ENCODE assay signal across 19 mouse cellular contexts in the genomic region with DNA sequence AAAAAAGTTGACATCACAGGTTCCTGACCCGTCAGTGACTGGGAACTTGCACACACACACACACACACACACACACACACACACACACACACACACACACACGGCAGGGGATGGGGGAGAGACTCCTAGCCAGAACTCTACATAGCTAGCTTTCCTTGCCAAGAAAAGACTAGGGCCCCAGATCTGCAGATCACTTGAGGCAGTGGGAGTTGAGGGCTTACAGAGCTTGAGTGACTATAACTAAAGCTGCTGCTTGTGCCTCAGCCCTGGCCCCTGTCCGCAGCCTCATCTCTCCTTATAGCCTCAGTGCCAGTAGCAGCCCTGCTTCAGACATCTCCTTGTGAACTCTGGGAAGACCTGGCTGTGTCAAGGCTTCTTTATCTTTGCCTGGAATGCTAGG.
A peak's percentile ranks its signal among the peaks of the same experiment; 100 is the strongest.
DNase-seq lines count a peak whose midpoint lies in the region; ATAC-seq and TF ChIP-seq lines count a peak whose summit lies in the region.
"Had no signal": no experiment of that assay in that cellular context is flagged by ENCODE, and none has a peak within 500 bp of the region (broad histone marks: within the 10 kb centered on the region; RNA-seq: fewer than 3 reads in every experiment).

No protein-coding gene starts in this region.

- no peak overlapping the region for H3K9ac ChIP-seq in heart, embryonic 13.5 days
- H3K9ac ChIP-seq in kidney, postnatal 0 days (ENCODE audit: low read depth, low read length): no peak overlapping the region
- H3K9ac ChIP-seq in intestine, embryonic 16.5 days (ENCODE audit: low read depth, low read length): no peak overlapping the region
- no peak overlapping the region for H3K9ac ChIP-seq in stomach, embryonic 16.5 days (ENCODE audit: low read length)
- H3K9ac ChIP-seq: embryonic facial prominence, embryonic 13.5 days; midbrain, embryonic 12.5 days; neural tube, embryonic 13.5 days had no signal

- H3K4me2 ChIP-seq in heart, embryonic 13.5 days: no peak overlapping the region
- H3K4me2 ChIP-seq in kidney, postnatal 0 days (ENCODE audit: low read length): no peak overlapping the region
- H3K4me2 ChIP-seq in intestine, embryonic 16.5 days (ENCODE audit: low read depth, low read length): no peak overlapping the region
- no peak overlapping the region for H3K4me2 ChIP-seq in stomach, embryonic 16.5 days (ENCODE audit: low read depth, low read length)
- H3K4me2 ChIP-seq: embryonic facial prominence, embryonic 13.5 days; midbrain, embryonic 12.5 days; neural tube, embryonic 13.5 days had no signal

- 31% methylated on average over 3 of the region's 3 CpGs for WGBS in heart, embryonic 13.5 days
- WGBS in kidney, postnatal 0 days: 64% methylated on average over 3 of the region's 3 CpGs
- WGBS in intestine, embryonic 16.5 days: 38% methylated on average over 3 of the region's 3 CpGs
- WGBS in stomach, embryonic 16.5 days: 39% methylated on average over 3 of the region's 3 CpGs

- H3K27me3 ChIP-seq in heart, embryonic 13.5 days (replicated peaks): no peaks in the 10 kb centered on the region
- no peaks in the 10 kb centered on the region for H3K27me3 ChIP-seq in kidney, postnatal 0 days (ENCODE audit: insufficient read depth, low read length)
- H3K27me3 ChIP-seq in intestine, embryonic 16.5 days (replicated peaks; ENCODE audit: control insufficient read depth, insufficient read depth, low read length): no peaks in the 10 kb centered on the region
- no peaks in the 10 kb centered on the region for H3K27me3 ChIP-seq in stomach, embryonic 16.5 days (ENCODE audit: control insufficient read depth, insufficient read depth, low read length)
- H3K27me3 ChIP-seq: neural tube, embryonic 13.5 days had no signal

- no peak for DNase-seq in heart, postnatal 14 days
- no peak for DNase-seq in kidney, postnatal 0 days (ENCODE audit: low spot score)
- no peak for DNase-seq in kidney, postnatal 36 days
- DNase-seq in spleen, postnatal 4 days (ENCODE audit: low spot score in 2 of 2): no peak
- DNase-seq: adrenal gland, adult 8-10 months; cerebellum, adult 18-20 months; gastrocnemius, adult 2 months; heart, postnatal 10 days; kidney, adult 9 months had no signal

- H3K36me3 ChIP-seq in heart, embryonic 13.5 days: no peaks in the 10 kb centered on the region
- H3K36me3 ChIP-seq in kidney, postnatal 0 days (ENCODE audit: insufficient read depth, low read length): no peaks in the 10 kb centered on the region
- no peaks in the 10 kb centered on the region for H3K36me3 ChIP-seq in intestine, embryonic 16.5 days (ENCODE audit: control insufficient read depth, insufficient read depth, low read length)
- no peaks in the 10 kb centered on the region for H3K36me3 ChIP-seq in stomach, embryonic 16.5 days (ENCODE audit: control insufficient read depth, insufficient read depth, low read length)
- H3K36me3 ChIP-seq: embryonic facial prominence, embryonic 13.5 days; forebrain, embryonic 10.5 days; midbrain, embryonic 12.5 days; neural tube, embryonic 13.5 days had no signal

- H3K27ac ChIP-seq in heart, embryonic 13.5 days (replicated peaks): 0 out of 2 replicates have a peak overlapping the region, but pooled peaks have one; percentile 9
- 0 out of 2 replicates have a peak overlapping the region, but pooled peaks have one; percentile 25 for H3K27ac ChIP-seq in kidney, postnatal 0 days
- H3K27ac ChIP-seq in intestine, embryonic 16.5 days (ENCODE audit: low read length): peak overlapping the region; percentile 38
- no peak overlapping the region; the same call in 1 of the 2 replicates for H3K27ac ChIP-seq in stomach, embryonic 16.5 days (ENCODE audit: low read length)
- H3K27ac ChIP-seq: embryonic facial prominence, embryonic 13.5 days; forebrain, embryonic 10.5 days; gastrocnemius, adult 2 months; left cerebral cortex, adult 2 months; midbrain, embryonic 12.5 days; neural tube, embryonic 13.5 days had no signal

- no peak for ATAC-seq in heart, embryonic 13.5 days (ENCODE audit: extremely low read depth, insufficient number of reproducible peaks, low FRiP score, low TSS enrichment)
- ATAC-seq in kidney, postnatal 0 days (replicated peaks; ENCODE audit: low FRiP score, low read depth): no peak
- peak; percentile 34 for ATAC-seq in intestine, embryonic 16.5 days
- ATAC-seq in stomach, embryonic 16.5 days (ENCODE audit: insufficient read depth, low FRiP score): 0 out of 2 replicates have a peak, but pooled peaks have one; percentile 31
- ATAC-seq in inflammation-experienced regulatory T-cells, adult 6 months: no peak
- ATAC-seq: hindbrain, embryonic 16.5 days had no signal

- no peak for TF ChIP-seq CTCF in kidney, postnatal 0 days (IDR thresholded peaks at IDR 0.05; ENCODE audit: low read depth)

- peaks cover 29% of the 10 kb centered on the region for H3K4me1 ChIP-seq in heart, embryonic 13.5 days
- peaks cover 11% of the 10 kb centered on the region; the same call in 1 of the 2 replicates for H3K4me1 ChIP-seq in kidney, postnatal 0 days (replicated peaks; ENCODE audit: insufficient read depth, low read length)
- peaks cover 18% of the 10 kb centered on the region for H3K4me1 ChIP-seq in intestine, embryonic 16.5 days (ENCODE audit: control insufficient read depth, insufficient read depth, low read length)
- peaks cover 18% of the 10 kb centered on the region for H3K4me1 ChIP-seq in stomach, embryonic 16.5 days (ENCODE audit: control insufficient read depth, insufficient read depth, low read length)
- H3K4me1 ChIP-seq: midbrain, embryonic 12.5 days; neural tube, embryonic 13.5 days had no signal

- intact Hi-C loops in heart, postnatal 14 days (cut with DNase I): no loop called here

- H3K4me3 ChIP-seq in heart, embryonic 13.5 days: no peak overlapping the region
- no peak overlapping the region for H3K4me3 ChIP-seq in kidney, postnatal 0 days (replicated peaks; ENCODE audit: low read depth, low read length)
- no peak overlapping the region for H3K4me3 ChIP-seq in intestine, embryonic 16.5 days (ENCODE audit: low read length)
- no peak overlapping the region for H3K4me3 ChIP-seq in stomach, embryonic 16.5 days (replicated peaks; ENCODE audit: low read length)
- H3K4me3 ChIP-seq: embryonic facial prominence, embryonic 13.5 days; forebrain, embryonic 10.5 days; gastrocnemius, adult 2 months; left cerebral cortex, adult 2 months; midbrain, embryonic 12.5 days; neural tube, embryonic 13.5 days had no signal

- H3K9me3 ChIP-seq in heart, embryonic 13.5 days: no peaks in the 10 kb centered on the region
- no peaks in the 10 kb centered on the region for H3K9me3 ChIP-seq in kidney, postnatal 0 days (replicated peaks; ENCODE audit: low read length)
- H3K9me3 ChIP-seq in intestine, embryonic 16.5 days (ENCODE audit: control insufficient read depth, low read length): no peaks in the 10 kb centered on the region
- no peaks in the 10 kb centered on the region for H3K9me3 ChIP-seq in stomach, embryonic 16.5 days (replicated peaks; ENCODE audit: control insufficient read depth, low read length)
- H3K9me3 ChIP-seq: embryonic facial prominence, embryonic 13.5 days; forebrain, embryonic 10.5 days; midbrain, embryonic 12.5 days; neural tube, embryonic 13.5 days had no signal

Comparison
In these comparisons a context has a peak if more than half of its experiments do, and no peak if none do; other contexts are left out.
1. ATAC-seq: peak in intestine, embryonic 16.5 days (single experiment) and stomach, embryonic 16.5 days (single experiment); none in heart, embryonic 13.5 days (single experiment), kidney, postnatal 0 days (single experiment) and inflammation-experienced regulatory T-cells, adult 6 months (single experiment).